Mouse (Mus musculus) heart, adult 2 months (tissue): ENCODE results near the gene Phactr2. TPM values are rescaled to one million over a fixed set of nuclear protein-coding genes. Genes with fewer than 3 reads are reported as not detected.

Experiments
- DNase-seq, 2 experiments: peaks; one replicate each; pipeline ENCODE4 v3.0.0; 2021
- H3K27ac ChIP-seq: fragments of 200-600 bp; 2 replicates; pipeline ENCODE4 v1.8.1; 2022
- H3K27me3 ChIP-seq: fragments of 200-500 bp; 2 replicates; pipeline ENCODE4 v1.6.1; 2012; ENCODE audit warnings: mild to moderate bottlenecking, low read length, inconsistent platforms, mixed read lengths; ENCODE audit not compliant: control insufficient read depth, insufficient read depth
- H3K36me3 ChIP-seq: fragments of 200-500 bp; 2 replicates; pipeline ENCODE4 v1.6.1; 2012; ENCODE audit warnings: low read length, inconsistent platforms; ENCODE audit not compliant: control insufficient read depth, insufficient read depth
- H3K4me1 ChIP-seq: fragments of 200-500 bp; 2 replicates; pipeline ENCODE4 v1.6.1; 2011; ENCODE audit warnings: low read length; ENCODE audit not compliant: control insufficient read depth, insufficient read depth
- H3K4me3 ChIP-seq: fragments of 200-600 bp; 2 replicates; pipeline ENCODE4 v1.8.1; 2022
- H3K79me2 ChIP-seq: fragments of 200-500 bp; replicated peaks from 2 replicates; pipeline ENCODE4 v1.6.1; 2012; ENCODE audit warnings: mild to moderate bottlenecking, inconsistent platforms, low read length, moderate library complexity, mixed read lengths; ENCODE audit not compliant: control insufficient read depth, insufficient read depth
- H3K9ac ChIP-seq: fragments of 200-500 bp; 2 replicates; pipeline ENCODE4 v1.6.1; 2012; ENCODE audit warnings: low read depth, mild to moderate bottlenecking, control low read depth, inconsistent platforms, low read length, mixed read lengths
- CTCF ChIP-seq: fragments of 200-600 bp; IDR thresholded peaks from 2 replicates; pipeline ENCODE4 v1.8.1; 2022; ENCODE audit warnings: antibody characterized with exemption, mild to moderate bottlenecking, moderate library complexity
- EP300 ChIP-seq: fragments of 200-500 bp; IDR thresholded peaks from 2 replicates; pipeline ENCODE4 v1.6.1; 2011; ENCODE audit warnings: low read depth, low read length, control low read depth; ENCODE audit not compliant: insufficient read depth
- POLR2A ChIP-seq: fragments of 200-500 bp; IDR thresholded peaks from 2 replicates; pipeline ENCODE4 v1.6.1; 2011; ENCODE audit warnings: mild to moderate bottlenecking, low read depth, low read length, control low read depth; ENCODE audit not compliant: insufficient read depth
- WGBS: fragments of 180-500 bp; shearing (Covaris S2); methylation state at CpG from one replicate; pipeline ENCODE4 v1.1.7; 2018; 5-methylcytosine and 5-hydroxymethylcytosine counted together
- intact Hi-C: fragments of 180-260 bp; cut with DNase I; formaldehyde crosslinking; loops from one replicate; pipeline ENCODE4 v1.15.1; 2025
- polyA plus RNA-seq: library from polyadenylated mRNA; depleted of rRNA; stranded (reverse); fragments of >200 nt; gene quantifications from 2 replicates; pipeline ENCODE4 v1.2.3, GENCODE M21; 2012
- total RNA-seq, 2 experiments: library from RNA; stranded (reverse); gene quantifications; 2 replicates each; pipeline ENCODE4 v1.2.3; 2021

Phactr2 gene
- total and polyA plus RNA-seq, 3 experiments, result 15.2 to 49.3 (median 47.7) TPM

DNA sequence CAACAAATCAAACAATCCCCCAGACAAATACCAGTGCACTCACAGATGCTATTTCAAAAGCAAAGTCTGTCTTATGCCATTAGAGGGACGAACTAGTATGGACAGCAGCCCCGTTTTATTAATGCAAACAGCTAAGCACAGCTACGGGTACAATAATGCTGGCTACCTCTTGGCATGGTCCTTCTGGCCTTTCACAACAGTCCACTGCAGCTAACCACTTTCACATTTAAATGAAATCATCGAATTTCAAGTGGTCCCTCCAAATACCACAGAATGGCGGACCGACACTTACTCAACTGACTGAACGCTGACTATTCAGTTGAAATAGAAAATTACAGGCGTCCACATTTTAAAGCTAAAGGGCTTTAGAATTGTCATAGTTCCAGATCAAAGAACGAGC lies 261.9 kb downstream of the Phactr2 start:
- intact Hi-C loops, result no loop called here
- H3K27ac ChIP-seq, result no peak overlapping the region
- H3K9ac ChIP-seq, result no peak overlapping the region
- H3K36me3 ChIP-seq, result no peaks in the 10 kb centered on the region; the same call in 1 of the 2 replicates
- no peak for TF ChIP-seq EP300
- no peak for TF ChIP-seq POLR2A
- DNase-seq, result no peak
- no peaks in the 10 kb centered on the region for H3K27me3 ChIP-seq
- 85% methylated on average over 9 of the region's 9 CpGs for WGBS
- no peaks in the 10 kb centered on the region for H3K4me1 ChIP-seq
- no peak overlapping the region for H3K4me3 ChIP-seq
- no peaks in the 10 kb centered on the region for H3K79me2 ChIP-seq

DNA sequence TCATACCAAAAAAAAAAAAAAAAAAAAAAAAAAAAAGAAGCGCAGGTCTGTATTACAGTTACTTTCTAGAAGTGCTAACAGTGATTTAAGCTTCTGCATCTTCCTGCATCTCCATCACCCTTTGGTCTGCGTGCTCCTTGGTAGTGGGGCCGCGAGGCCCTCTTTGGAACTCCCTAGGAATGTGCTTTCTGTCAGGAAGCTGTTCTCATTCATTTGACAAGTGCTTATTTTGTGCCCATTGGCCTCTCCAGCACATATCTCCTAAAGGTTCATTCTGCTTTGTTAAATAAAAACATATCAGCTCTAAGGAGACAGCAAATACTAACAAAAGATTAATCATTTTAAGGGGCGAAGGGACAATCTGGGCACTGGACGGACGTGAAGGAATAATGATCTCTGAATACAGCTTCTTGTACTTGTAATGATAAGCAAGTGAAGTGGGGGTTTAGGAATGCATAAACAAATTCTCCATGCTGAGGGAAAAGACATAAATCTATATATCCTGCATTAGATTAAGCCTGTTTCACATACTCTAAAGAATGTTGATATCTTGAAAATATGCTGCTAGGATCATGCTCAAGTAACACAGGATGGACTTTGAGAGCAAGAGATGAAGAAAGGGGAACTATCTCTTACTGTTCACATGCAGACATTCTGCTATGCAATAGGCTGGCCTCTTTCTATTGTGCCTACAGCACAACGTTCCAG lies 264.1 kb downstream of the Phactr2 start:
- TF ChIP-seq EP300 (no peak), CTCF (no peak), POLR2A (no peak)
- Histone ChIP-seq H3K36me3 (no peaks in the 10 kb centered on the region; the same call in 1 of the 2 replicates), H3K4me3 (no peak overlapping the region), H3K4me1 (no peaks in the 10 kb centered on the region), H3K27me3 (no peaks in the 10 kb centered on the region), H3K27ac (no peak overlapping the region), H3K79me2 (no peaks in the 10 kb centered on the region), H3K9ac (no peak overlapping the region)
- DNase-seq, result no peak
- intact Hi-C loops, result no loop called here
- WGBS, result 56% methylated on average over 8 of the region's 8 CpGs

DNA sequence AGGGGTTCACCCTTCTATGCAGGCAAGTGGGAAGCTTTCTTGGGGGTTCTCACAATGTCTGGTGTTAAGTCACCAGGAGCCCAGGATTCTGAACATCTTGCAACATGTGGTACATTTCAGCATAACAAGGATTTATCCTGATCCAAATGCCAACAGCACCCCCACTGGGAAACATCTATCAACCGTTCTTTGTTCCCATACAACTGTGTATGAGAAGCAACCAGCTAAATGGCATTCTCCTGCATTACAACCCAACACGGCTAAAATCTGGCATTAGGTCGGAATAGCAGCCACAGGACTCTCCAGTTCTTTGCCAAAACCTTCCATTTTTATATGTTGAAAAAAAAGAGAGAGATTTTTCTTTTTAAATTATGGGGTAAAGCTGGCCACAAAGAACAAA lies 264.7 kb downstream of the Phactr2 start:
- Histone ChIP-seq H3K79me2 (no peaks in the 10 kb centered on the region), H3K4me3 (no peak overlapping the region), H3K27me3 (no peaks in the 10 kb centered on the region), H3K27ac (no peak overlapping the region), H3K9ac (no peak overlapping the region), H3K4me1 (no peaks in the 10 kb centered on the region), H3K36me3 (no peaks in the 10 kb centered on the region; the same call in 1 of the 2 replicates)
- TF ChIP-seq CTCF, result no peak
- TF ChIP-seq POLR2A, result no peak
- no peak for TF ChIP-seq EP300
- DNase-seq, result no peak
- intact Hi-C loops, result no loop called here
- 84% methylated on average over 3 of the region's 3 CpGs for WGBS

GRCm38 (mm10) chr10:13209061-13209460 lies 265.2 kb downstream of the Phactr2 start:
- 99% methylated on average over 4 of the region's 4 CpGs for WGBS
- Histone ChIP-seq H3K27me3 (no peaks in the 10 kb centered on the region), H3K4me3 (no peak overlapping the region), H3K79me2 (no peaks in the 10 kb centered on the region), H3K36me3 (no peaks in the 10 kb centered on the region; the same call in 1 of the 2 replicates), H3K27ac (no peak overlapping the region), H3K4me1 (no peaks in the 10 kb centered on the region), H3K9ac (no peak overlapping the region)
- TF ChIP-seq EP300, result no peak
- TF ChIP-seq CTCF, result no peak
- TF ChIP-seq POLR2A, result no peak
- no peak for DNase-seq
- intact Hi-C loops, result no loop called here

DNA sequence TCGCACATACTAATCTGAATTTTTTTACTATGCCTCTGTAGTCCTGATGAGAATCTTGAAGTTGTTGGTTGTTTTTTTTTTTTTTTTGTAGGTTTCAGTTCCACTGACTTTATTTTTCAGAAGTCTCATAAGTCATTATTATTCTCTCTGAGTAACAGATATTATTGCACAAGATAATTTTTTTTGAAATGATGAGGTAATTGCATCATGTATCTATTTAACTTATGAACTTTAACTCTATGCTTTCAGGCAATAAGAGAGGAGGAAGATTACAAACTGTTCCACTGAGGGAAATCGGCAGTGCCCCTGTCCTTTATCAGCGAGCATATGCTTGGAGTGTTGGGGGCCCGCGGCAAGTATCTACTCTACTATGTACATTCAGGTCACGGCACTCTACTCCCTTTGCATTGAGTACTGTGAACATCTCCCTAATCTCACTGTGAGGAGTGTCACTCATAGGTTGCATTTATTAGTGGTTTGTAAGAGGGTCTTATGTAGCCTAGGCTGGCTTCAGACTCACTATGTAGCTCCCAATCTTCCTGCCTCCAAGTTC lies 272.4 kb downstream of the Phactr2 start:
- DNase-seq, result no peak
- WGBS, result 84% methylated on average over 6 of the region's 6 CpGs
- Histone ChIP-seq H3K79me2 (no peaks in the 10 kb centered on the region), H3K4me1 (no peaks in the 10 kb centered on the region), H3K4me3 (no peak overlapping the region), H3K36me3 (no peaks in the 10 kb centered on the region), H3K27ac (no peak overlapping the region), H3K9ac (no peak overlapping the region), H3K27me3 (no peaks in the 10 kb centered on the region)
- TF ChIP-seq EP300 (no peak), CTCF (no peak), POLR2A (no peak)
- intact Hi-C loops, result no loop called here

GRCm38 (mm10) chr10:13200862-13201261 lies 273.4 kb downstream of the Phactr2 start:
- no peak overlapping the region for H3K27ac ChIP-seq
- no peak overlapping the region for H3K4me3 ChIP-seq
- DNase-seq, result no peak
- TF ChIP-seq POLR2A (no peak), CTCF (no peak), EP300 (no peak)
- H3K27me3 ChIP-seq, result no peaks in the 10 kb centered on the region
- no peaks in the 10 kb centered on the region for H3K36me3 ChIP-seq
- H3K79me2 ChIP-seq, result no peaks in the 10 kb centered on the region
- H3K9ac ChIP-seq, result no peak overlapping the region
- H3K4me1 ChIP-seq, result no peaks in the 10 kb centered on the region
- 94% methylated on average over 3 of the region's 3 CpGs for WGBS
- intact Hi-C loops, result no loop called here
